Mouse (Mus musculus) lung, postnatal 25 days (tissue): ENCODE measurements around the gene Rps3a1.
"Not testable (repeated sequence)": the region's sequence is repeated elsewhere in the genome, so short reads cannot be mapped to it uniquely, and the experiment has no call there.

ENCODE experiments used
- DNase-seq: peaks from one replicate; pipeline ENCODE4 v3.0.0; 2022; ENCODE audit warnings: low spot score

The Rps3a1 gene

DNA sequence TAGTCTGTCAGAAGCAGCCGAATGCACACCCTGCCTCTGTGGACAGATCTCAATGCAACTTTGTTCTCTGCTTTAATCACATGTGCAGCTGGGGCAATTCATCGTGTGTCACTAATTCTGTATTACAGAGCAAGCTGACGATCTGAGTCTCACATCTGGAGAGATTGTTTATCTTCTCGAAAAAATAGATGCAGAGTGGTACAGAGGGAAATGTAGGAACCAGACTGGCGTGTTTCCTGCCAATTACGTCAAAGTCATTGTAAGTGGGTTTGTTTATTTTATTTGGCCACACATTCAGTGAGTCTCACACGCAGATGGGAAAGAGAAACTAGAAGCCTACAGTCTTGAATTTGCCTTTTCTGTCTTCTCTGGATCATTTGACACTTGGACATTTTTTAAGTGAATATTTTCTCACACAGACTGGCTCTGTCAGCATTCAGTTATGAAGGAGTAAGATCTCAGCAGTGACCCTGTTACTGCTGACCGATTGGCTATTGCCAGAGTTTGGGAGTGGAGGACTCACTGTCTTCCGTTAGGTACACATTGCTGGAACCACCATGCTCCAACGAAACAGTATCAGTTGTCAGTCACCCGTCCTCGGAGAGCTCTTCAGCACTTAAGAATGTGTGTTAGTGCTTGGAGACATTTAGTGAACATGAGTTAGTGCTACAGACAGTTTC is 27.7 kb downstream of the Rps3a1 start:
- DNase-seq: peak; percentile 76

GRCm38 (mm10) chr3:86112766-86113165 is 29.7 kb downstream of the Rps3a1 start:
- DNase-seq: no peak

DNA sequence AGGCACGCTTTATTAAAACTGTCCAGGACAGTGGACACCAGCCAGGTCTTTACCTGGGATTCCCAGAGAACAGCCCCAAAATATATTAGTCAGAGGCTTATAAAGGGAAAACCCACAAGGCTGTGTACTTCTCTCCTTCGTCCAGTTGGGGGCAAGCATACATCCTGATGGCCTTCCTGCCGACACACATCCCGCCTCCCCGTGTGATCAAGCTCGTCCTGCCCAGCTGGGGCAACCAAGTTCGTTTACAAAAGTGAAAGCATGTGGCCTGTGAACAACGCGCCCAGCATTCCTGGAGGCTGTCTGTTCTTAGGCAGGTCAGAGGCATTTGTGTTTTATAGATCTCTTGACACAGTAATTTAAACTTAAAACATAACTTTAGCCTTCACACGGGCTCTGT is 32.4 kb downstream of the Rps3a1 start:
- DNase-seq: peak; percentile 54

DNA sequence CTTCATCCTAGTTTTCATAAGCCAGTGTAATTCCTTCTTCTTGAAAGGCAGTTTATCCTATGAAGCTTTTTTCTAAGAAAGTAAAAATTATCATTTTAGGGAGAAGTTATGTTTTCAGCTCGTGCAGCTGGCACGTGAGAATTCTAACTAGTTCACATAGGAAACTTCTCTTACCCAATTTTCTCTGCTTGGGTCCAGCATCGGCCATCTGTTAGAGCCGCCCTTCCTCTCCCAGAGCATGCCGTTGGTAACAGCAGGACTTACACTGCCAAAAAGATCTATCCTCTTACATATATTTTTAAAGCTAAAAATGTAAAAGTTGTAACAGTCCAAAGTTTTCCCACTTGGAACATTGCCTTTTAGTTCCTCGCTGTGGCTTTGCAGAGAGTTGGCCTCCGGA is 33.4 kb downstream of the Rps3a1 start:
- no peak for DNase-seq

GRCm38 (mm10) chr3:86108576-86108975 is 33.9 kb downstream of the Rps3a1 start:
- no peak for DNase-seq

DNA sequence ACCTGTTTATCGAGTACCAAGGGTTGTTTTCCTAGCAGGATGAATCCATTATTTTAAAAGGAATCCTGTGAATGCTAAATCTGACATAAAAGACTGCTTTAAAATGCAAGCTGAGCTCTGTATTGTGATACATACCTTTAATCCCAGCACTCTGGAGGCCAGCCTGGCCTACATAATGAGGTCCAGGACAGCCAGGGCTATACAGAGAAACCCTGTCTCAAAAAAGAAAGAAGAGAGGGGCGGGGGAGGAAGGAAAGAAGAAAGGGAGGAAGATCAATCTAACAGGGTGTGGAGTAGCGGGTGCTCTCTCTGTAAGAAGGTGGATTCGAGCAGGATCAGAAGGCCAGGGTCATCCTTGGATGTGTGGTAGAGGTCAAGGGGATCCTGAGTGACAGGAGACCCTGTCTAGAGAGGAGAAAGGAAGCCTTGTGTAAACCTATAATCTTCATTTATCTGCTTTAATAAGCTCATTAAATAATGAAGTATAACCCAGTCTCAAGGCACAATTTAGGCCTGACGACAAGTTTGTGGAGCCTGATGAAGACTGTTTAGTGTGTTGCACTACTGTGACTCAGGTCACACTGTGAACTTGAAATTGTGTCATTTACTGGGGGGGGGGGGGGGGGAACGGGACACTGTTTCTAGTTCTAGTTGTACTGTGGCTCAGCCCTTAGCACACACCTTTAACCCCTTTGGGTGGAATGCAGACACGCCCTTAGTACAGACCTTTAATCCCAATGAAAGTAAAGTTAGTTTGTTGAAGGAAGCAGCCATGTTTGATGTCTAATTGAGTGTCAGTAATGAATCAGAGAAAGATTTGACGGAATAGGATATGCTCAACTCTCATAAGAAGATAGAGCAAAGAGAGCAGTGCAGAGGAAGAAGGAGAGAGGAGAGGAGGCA is 34.6 kb downstream of the Rps3a1 start:
- DNase-seq: no peak

GRCm38 (mm10) chr3:86106086-86106632 is 36.3 kb downstream of the Rps3a1 start:
- DNase-seq: no peak

DNA sequence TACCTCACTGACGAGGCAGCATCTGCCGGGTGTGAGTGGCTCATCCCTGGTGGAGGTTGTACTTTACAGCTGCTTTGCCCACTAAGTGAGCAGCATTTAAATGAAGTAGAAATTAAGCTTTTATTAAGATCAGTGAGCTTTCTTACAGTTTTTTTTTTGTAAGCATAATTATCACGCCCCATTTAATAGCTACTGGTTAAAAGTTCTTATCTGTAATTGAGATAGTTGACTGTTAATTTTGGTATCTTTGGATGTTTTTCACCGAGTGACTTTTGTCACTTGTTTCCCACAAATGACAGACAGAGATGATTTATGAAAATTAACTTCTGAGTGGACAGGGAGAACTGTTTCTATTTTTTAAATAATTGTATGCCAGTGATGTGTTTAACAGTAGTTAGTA is 37.6 kb downstream of the Rps3a1 start:
- no peak for DNase-seq

DNA sequence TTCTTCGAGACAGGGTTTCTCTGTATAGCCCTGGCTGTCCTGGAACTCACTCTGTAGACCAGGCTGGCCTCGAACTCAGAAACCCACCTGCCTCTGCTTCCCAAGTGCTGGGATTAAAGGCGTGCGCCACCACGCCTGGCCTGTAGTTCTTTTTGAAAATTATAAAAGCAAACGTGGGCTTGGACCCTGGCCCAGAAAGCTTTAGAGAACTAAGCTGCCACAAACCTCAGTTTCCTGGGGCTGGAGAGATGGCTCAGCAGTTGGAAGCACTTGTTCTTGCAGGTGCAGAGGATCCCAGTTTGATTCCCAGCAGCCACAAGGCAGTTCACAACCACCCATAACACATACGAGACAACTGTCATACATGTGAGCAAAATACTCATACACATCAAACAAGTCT is 38.1 kb downstream of the Rps3a1 start:
- not testable (repeated sequence) for DNase-seq

DNA sequence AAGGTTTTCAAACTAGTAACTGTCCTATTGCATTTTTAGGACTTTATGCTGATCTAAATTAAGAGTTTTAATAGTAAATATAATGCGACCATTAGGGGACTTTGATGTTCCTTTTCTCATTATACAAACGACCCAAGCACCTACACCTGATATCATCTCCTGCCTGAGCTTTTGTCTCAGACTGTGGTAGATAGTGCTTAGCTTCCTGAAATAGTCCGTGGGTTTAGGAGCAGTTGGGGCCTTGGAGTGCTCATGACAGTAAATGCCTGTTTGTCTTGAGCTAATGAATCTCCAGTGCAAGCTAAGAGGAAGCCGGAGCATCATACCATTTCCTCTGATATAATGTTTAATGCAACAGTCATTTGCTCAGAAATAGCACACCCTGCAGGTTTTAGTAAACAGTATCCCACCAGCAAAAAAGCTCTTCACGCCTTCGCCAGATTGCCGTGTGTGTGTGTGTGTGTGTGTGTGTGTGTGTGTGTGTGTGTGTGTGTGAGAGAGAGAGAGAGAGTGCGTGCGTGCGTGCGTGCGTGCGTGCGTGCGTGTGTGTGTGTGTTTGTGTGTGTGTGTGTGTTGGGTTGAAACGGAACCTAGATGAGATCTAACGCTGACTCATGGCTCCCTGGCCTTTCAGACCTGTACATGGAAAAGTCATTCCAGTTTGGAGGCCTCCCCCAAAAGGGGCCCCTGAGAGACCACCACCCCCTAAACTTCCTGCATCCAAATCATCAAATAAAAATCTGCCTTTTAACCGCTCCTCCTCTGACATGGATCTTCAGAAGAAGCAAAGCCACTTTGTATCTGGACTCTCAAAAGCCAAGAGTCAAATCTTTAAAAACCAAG is 38.8 kb downstream of the Rps3a1 start:
- DNase-seq: no peak

DNA sequence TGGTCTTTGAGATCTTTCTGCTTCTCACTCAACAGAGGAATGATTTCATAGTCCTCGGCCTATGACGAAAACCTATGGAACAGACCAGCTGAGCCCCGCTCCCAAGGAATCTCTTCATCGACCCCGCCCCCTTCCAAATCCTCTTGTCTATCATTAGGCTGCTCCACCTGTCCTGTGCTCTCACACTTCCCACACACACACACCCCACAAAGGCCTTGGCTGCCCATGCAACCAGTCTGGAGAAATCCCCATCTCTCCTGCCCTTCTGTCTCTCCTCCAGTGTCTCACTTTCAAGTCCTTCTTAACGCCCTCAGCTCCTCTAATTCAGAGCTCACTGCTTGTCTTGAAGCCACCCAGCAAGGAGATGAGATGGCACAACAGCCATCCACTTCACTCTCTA is 40.5 kb downstream of the Rps3a1 start:
- DNase-seq: no peak

DNA sequence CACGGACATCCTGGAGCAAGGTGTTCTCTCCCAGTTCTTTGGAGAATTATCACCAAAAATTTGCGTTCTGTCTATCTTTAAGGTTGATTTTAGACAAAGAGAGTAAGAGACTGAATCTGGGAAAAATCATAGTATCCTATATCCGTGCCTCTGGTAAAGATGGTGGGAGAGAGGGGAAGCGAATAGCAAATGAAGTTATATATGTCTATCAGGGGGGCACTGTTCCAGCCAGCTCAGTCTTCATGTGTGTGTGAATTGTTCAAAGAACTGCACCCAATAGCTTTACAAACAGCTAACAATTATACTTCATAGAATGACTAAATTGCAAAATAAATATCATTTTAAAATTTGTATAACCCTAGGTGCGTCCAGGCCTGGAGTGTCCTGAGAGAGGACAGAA is 48.6 kb downstream of the Rps3a1 start:
- no peak for DNase-seq

GRCm38 (mm10) chr3:86093213-86093845 is 49.2 kb downstream of the Rps3a1 start:
- DNase-seq: no peak
